Mouse (Mus musculus): ENCODE data around the gene Arid3c.
A peak's percentile ranks its signal among the peaks of the same experiment; 100 is the strongest.

The Arid3c gene

DNA sequence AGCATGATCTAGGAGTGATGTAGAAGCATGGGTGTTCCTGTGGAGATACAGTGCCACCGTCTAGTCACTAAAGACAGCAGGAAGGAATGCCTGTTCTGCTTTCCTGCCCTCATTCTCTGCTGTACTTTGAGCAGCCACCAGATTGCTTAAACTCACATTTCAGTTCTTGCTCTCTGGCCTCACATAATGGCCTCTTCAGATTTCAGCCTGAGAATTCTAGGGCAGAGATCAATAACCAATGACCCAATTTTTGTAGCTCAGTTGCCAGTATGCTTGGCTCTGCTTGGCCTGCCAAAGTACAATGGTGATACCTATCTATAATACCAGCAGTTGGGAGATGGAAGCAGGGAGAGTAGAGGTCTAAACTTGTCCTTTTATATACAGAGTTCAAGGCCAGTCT, 14.1 kb upstream of the Arid3c start:
- no peak for DNase-seq (ENCODE audit: low read depth)

DNA sequence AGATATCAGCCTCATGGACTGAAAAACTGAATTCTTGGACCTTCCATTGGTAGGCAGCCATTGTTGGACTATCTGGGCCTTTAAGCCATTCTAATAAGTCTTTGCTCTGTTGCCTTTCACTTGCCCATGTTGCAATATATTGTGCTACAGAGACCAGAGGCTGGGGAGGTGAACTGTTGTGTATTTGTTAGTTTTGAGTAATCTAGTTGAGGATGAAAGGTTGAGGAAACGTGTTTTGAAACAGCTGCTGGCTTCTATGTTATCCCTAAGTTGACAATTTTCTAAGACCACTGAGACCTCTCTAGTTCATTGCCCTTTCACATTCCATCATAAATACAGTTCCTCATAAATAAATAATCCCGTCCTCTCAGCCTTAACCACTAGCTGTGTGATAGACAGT, 13.2 kb upstream of the Arid3c start:
- no peak for DNase-seq (ENCODE audit: low read depth)

DNA sequence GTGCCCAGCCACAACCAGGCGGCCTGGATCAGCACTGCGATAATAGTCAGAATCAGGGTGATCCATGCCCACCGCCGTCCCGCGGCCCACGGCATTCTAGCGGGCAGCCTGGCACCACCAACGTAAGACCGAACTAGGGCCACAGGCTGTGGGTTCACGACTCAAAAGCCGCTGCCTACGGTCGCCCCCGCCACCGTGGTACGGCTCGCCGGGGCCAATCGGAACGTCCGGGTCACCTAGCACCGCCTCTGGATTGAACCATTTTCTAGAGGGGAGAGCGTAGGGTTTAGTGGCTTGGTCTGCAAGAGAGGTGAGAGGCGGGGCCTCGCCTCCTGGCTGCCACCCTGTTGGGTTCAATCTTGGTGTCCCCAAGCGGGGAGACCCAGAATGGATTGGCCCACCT, 10.2 kb upstream of the Arid3c start:
- DNase-seq (ENCODE audit: low read depth): peak; percentile 95

DNA sequence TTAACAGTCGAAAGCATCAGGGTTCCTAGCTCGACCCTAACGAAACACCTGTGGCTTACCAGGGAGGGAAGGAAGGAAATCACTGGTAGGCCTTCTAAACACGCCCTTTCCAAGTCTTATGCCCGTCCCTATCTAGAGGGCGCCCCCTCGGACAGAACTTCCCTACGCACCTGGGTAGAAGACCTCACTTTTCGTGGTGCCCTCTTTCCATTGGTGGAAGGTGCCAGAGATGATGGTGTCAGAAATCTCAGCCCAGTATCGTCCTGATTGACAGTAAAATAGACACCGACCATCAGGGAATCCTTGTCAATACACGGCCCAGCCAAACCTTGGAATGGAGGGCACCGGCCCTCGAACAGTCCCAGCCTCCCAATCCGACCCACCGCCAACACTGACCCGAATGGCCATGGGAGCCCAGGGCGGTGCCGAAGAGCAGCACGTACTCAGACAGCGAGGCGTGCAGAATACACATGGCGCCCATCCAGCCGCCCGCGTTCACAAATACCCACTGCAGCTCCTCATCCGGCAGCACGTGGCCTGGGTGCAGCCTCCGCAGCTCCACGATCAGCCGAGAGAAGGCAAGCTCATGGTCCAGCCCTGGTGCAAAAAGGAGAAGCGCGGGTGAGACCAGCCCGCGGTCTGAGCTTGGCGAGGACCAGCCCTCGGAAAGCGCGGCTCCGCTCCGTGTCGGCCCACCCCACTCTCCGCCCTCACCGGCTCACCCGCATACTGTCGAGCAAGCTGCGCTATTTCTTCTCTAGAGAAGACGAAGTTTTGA, 9.6 kb upstream of the Arid3c start:
- peak; percentile 58 for DNase-seq (ENCODE audit: low read depth)

DNA sequence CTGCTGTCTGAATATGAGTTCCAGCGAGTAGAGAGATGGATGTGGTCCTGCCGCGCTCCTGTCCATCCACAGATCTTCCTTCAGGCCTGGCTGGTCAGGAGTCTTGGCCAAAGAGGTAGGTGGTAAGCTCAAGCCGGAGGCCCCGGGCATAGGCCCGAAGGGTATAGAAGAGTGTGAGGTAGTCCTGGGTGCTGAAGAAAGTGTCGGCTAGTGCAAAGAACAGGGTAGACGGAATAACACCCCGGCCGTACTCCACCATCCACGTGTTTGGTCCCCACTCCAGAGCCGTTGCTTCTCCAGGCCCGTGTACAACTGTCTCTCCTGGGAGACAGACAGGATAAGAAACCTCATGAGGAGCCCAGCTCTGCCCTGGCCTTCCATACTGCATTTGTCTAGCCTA, 8.3 kb upstream of the Arid3c start:
- no peak for DNase-seq (ENCODE audit: low read depth)

DNA sequence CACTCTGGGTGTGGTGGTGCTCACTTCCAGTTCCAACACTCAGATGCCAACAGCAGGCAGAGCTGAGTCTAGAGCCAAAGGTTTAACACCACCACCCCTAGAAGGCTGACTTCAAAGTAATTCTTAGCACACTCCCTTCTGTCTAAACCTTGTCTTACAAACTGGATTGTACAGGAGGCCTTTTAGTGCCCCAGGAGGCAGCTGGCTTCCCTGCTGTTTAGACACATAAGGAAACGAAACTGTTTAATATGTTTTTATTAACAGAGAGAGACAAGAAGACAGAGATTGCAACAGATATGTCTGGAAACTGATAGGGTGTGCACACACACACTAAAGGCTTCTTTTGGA, 7.3 kb upstream of the Arid3c start:
- DNase-seq (ENCODE audit: low read depth): no peak

DNA sequence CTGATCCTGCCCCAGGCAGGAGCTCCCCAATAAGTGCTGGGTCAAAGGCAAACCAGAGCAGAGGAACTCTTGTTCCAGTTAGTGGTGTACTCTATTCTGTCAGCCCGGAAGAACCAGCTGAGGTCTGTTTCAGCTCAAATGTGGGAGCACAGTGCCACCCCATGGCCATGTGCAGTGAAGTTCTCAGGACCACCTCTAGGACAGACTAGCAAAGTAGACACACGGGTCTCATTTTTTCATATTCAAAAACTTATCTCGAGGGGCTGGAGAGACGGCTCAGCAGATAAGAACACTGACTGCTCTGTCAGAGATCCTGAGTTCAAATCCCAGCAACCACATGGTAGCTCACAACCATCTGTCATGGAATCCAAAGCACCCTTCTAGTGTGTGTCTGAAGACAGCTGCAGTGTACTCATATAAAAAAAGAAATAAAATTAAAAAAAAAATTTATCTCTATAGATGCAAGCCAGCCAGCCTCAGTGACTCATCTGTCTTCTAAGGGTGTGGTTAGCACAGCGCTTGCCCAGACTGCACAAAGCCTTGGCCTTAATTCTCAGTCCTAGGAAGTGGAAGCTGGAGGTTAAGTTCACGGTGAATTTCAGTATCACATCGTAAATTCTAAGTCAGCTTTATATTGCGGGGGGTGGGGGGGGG, 6.8 kb upstream of the Arid3c start:
- DNase-seq (ENCODE audit: low read depth): peak; percentile 88

DNA sequence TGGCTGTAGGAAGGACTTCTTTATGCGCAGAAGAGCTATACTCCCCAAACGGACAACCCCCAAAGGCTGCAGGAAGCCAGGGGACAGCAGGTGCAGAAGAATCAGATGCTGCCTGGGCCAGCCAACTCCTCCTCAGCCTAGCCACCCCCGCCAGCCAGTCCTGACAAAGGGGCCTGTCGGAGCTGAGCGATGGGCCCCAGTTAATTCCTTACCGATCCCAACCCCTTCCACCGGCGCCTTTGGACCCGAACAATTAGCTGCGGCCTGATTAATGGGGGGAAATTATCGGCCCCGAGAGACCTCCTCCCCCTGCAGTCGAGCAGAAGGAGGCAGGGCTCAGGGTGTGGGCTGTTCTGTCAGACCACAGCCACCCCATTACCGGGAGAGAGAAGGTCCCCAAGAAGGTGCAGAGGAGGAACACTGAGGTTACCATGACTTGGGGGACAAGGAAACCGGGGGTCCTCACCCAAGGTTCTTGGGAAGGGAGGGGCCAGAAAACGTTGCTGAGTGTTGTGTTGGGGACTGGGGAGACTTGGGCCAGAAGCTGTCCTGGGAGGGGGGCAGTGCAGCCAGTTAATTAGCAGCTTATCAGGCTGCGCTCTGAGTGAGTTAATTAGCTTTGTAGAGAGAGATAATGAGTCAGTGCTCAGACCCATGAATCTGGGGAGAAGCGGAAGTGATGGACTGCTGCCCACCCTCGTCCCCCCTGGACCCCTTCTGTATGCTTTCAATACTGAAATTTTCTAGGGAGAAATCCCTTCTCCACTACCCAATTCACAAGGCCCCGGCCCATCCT, 3.9 kb downstream of the Arid3c start:
- DNase-seq (ENCODE audit: low read depth): no peak

DNA sequence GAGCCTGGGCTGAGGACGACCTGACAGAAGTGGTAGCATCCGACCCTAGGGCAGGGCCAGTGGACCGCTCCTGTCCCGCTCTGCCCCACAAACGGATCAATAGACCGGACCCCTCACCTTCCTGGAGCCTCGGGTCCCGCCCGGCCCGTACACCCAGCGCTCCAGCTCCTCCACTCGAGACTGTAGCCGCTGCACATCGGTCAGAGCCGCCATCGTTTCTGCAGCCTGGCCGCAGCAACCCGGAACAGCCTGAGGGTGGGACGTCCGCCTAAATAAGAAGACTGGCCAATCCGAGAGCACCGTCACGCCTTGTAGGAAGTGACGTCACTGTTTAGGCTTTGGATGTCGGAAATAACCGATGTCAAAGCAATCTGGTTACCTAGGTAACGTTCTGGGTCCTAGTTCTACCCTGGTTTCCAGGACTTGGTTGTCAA, 8.0 kb downstream of the Arid3c start, which contains the start of gene Dctn3:
Gene Dctn3, minus strand, starts transcription at position 253 of the 434 bp plus-strand sequence.
- DNase-seq (ENCODE audit: low read depth): peak; percentile 93

DNA sequence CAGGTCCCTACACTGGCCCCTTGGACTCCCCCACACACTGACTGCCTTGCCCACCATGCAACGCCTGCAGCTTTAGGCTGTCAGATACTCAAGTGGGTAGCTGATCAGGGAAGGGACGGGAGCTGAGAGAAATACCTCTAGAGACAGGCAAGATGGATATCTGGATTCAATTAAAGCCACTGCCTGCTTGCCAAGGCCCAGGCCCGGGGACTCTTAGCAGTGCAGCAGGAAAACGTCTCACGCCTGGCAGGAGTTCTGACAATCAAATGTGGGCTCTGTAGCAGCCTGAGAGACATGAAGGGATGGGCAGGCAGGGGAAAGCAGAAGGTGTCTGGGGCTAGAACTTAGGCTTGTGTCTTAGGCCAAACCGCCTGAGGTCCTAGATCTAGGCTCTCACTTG, 14.1 kb downstream of the Arid3c start:
- no peak for DNase-seq (ENCODE audit: low read depth)

DNA sequence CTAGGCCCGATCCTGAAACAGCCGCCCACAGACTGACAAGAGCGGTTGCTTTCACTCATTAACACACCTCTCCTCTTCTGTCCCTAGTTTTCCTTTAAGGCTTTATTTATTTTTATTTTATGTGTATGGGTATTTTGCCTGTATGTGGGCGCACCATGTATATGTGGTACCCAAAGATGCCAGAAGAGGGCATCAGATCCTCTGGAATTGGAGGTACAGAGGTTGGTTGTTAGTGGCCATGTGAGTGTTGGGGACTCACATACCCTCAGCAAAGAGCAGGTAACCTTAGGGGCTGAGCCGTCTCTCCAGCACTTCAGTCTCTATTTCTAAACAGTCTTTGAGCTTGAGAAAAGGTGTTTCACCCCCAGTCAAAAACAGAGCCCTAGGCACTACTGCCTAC, 15.3 kb downstream of the Arid3c start:
- DNase-seq (ENCODE audit: low read depth): peak; percentile 74

DNA sequence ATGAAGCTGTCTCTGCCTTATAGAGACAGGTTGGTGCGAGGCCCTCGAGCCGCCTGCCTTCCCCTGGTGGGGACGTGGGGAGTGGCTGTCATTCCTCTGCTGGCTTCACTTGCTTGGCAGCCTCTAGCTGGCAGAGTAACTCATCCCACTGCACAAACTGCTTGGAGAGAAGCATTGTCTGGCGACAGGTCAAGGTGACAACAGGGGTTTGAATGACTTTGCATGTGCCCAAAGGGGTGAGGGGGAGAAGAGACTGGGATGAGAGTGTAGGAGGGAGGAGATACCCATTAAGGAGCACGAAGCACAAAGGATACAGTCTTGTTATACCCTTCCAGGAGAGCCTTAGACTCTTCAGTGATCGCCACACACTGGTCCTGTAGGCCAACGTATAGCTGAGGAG, 15.9 kb downstream of the Arid3c start:
- DNase-seq (ENCODE audit: low read depth): no peak

DNA sequence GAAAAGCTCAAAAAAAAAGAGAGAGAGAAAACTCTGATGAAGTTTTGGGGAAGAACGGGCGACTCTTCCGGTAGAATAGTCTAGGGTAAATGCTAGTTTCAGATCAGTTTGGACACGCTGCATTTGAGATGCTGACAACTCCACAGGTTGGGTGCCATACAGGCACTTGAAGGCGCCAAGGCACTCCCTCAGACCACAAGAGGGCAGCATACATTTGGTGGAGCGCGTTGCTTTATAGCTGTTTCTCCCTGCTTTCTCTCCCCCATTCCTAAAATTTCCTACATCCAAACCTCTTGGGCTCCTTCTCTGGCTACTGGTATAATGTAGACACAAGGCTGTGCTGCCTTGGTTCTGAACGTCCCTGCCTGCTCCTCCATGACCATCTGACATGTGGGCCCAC, 16.7 kb downstream of the Arid3c start:
- peak; percentile 79 for DNase-seq (ENCODE audit: low read depth)

DNA sequence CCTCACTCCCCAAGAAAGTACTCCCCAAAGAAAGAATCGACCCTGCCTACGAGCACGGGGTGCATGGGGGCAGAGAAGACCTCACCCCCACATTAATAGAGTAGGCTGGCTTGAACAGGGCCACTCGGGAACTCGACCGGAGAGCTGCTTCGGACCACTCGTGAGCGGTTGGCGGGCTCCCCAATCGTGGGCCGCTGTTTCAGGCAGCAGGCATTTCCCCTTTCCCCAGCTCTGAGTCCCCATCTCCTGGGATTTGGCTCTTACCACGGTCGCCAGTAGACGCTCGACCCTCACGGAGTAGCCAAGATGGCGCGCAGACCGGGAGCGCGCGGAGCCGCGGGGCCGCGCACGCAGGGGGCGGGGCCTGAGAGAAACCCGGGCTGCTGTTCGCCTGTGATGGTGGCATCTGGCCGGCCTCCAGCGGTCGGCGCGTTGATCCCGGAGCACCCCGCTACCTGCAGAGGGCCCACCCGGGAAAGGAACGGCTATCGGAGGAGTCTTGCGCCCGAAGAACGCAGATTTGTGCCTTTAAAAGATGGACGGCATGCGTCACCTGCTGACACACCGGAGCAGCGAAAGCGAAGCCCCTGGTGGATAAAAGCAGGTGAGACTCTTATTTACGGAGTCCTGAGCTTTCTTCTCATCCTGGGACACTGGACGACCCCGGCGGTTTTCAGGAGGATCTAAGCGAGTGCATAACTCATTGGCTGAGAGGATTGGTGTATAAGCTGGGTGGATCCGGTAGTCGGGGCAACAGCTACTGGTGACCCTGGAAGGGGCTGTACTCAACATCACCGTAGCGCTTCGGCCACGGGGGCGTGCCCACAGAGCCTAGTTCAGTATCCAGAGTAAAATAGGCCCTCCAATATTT, 17.5 kb downstream of the Arid3c start, which contains the start of gene Rpp25l:
Gene Rpp25l, minus strand, starts transcription at position 338 of the 871 bp plus-strand sequence.
- DNase-seq (ENCODE audit: low read depth): peak; percentile 90

DNA sequence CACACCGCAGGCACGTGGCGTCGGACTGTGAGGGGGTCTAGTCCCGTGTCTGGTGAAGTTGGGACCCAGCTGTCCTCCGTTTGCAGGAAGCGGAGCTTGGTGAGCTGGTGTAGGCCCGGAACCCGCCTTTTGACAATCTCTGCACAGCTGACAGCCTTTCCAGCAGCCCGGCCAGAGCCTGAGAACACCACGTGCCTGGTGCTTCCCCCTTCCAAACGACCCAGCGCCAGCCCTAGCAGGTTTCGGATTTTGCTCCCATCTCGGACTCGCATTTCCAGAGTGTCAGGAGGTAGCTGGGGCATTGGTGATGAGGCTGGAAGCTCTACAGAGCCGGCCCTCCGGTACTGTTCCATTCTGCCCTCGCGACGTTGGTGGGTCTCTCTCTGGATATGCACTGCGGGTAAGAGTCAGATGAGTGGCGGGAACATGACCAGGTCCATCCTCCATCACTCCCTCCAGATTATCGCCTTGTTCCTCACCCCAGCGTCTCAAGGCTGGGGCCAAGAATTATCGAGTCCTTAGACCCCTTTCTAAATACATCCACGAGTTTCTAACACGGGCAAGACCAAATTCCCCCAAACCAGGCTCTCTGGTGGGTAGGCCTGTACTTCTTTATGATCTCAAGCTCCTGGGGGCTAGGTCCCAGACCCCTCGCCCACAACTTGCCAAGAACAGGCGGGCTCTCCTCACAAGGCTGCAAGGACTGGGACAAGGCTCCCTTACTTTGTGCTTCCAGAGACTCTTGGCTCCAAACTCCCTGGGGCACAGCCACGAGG, 18.3 kb downstream of the Arid3c start:
- no peak for DNase-seq (ENCODE audit: low read depth)

DNA sequence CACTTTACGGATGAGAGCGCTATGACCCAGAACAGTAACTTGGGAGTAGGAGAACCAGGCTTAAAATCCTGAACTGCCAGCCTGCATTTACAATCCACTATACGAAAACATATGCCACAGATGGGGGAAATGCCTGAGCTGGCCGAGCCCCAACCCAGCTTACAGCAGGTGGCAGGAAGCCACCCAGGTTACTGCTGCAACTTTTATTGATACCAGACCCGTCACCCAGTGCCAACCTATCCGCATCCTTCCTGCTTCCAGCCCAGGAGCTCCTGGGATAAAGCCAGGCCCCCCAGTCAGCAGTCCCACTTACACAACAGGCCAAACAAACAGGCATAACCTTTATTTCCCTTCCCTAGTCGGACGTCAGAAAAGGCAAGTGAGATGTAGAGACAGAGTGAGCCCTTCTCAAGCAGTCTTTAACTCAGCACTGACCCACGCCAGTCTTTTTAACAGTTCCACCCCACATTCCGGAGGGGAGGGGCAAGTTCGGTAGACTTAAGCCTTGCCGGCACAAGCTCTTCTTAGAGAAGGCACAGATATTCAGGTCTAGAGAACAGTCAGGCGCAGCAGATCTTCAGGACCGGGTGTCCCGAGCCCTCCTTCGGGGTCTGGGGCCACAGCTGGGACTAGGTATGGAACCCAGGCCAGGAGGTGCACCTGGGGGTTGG, 19.1 kb downstream of the Arid3c start:
- no peak for DNase-seq (ENCODE audit: low read depth)

DNA sequence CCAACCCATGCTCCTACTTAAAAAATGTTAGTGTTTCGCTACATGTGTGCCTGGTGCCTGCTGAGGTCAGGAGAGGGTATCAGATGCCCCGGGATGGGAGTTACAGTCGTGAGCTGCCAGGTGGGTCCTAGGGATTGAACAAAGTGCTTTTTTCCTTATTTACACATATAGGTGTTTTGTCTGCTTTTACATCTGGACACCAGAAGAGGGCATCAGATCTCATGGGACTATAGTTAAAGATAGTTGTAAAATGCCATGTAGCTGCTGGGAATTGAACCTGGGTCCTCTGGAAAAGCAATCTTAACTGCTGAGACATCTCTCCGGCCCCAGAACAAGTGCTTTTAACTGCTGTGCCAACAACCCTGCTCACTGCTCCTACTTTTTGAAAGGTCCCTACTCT, 20.7 kb downstream of the Arid3c start:
- DNase-seq (ENCODE audit: low read depth): no peak

DNA sequence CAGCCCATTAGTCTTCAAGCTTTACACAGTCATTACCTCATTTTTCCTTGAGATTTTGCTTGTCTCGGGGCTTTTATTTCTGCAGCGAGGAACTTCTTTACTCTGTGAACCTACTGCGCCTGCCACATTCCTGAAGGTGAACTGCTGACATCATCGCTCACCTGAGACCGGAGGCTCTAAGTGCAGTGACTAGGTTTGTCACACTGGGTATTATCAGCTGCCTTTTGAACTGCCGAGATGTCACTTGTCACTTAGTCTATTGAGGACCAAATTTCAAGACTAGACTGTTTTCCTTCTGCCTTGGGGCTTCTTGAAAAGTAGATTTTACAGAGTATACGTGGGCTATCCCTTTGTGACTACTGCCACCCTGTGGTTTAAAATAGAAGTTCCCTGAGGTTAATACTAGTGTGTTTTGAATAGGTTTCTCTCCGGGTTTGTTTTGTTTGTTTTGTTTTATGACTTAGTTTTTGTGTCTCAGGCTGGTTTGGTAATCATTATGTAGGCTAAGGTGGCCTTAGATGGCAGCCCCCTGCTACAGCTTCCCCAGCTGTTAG, 22.7 kb downstream of the Arid3c start:
- DNase-seq (ENCODE audit: low read depth): peak; percentile 78

DNA sequence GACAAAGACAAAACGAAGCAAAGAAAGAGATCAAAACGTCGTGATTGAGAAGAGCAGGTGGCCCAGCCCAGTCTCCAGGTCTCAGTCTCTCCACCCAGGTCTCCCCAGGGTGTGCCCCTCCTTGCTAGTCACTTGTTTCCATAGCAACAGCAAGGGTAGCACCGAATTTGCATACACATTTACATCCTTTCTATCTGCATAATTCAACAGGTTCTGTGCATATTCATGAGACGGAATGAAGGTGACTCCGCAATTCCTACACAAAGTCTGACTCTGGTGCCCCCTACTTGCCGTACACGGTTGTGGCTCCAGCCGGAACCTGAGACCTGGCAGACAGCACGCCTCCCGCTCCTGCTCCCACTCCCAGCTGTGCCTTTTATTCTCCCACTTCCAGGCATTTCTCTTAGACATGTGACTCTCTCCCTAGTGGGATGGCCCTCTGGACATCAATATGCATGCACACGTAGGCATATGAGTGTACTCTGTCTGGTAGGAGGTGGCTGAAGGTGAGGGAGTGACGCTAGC, 23.9 kb downstream of the Arid3c start:
- DNase-seq (ENCODE audit: low read depth): peak; percentile 74
